Mouse (Mus musculus) CD4-positive, CD25-positive, alpha-beta regulatory T cell, adult 2 months (primary cell): ENCODE measurements at regions not wholly inside any gene's neighbourhood (a gene's known extent, or its start where the extent isn't known, plus 50 kb on each side); places are given as distances from the start of the nearest gene placed in this dataset.
A peak's percentile ranks its signal among the peaks of the same experiment; 100 is the strongest.
"Not testable (repeated sequence)": the region's sequence is repeated elsewhere in the genome, so short reads cannot be mapped to it uniquely, and the experiment has no call there.

Source experiments
- DNase-seq: peaks from one replicate; pipeline ENCODE4 v3.0.0-alpha.2; 2012; ENCODE audit warnings: low read depth, low spot score

DNA sequence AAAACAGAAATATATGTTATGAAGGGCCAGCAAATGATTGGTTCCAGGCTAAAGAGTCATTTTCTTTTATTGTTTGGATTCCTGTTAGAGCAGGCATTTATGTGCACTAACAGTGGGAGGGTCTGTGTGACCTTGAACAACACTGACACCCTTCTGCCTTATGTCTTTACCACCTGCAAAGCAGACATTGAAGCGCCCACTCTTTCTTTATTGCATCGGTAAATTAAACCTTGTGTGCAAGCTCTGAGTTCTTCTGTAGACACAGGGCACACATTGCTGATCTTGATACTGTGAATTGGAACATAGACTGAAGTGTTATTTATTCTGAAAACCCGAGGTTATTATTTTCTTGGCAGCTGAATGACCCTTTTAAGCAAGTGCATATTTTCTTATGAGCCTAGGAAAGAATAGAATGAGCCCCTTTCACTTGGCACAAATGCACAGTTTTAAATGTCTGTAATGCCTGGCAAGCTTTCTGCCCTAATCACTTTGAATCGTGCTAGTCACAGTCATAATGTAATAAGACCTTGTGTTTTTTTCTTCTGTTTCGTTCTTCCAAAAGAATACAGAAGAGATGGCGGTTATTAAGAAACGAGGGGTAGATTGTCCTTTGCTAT lies 125.1 kb upstream of the Cobl start:
- no peak for DNase-seq

DNA sequence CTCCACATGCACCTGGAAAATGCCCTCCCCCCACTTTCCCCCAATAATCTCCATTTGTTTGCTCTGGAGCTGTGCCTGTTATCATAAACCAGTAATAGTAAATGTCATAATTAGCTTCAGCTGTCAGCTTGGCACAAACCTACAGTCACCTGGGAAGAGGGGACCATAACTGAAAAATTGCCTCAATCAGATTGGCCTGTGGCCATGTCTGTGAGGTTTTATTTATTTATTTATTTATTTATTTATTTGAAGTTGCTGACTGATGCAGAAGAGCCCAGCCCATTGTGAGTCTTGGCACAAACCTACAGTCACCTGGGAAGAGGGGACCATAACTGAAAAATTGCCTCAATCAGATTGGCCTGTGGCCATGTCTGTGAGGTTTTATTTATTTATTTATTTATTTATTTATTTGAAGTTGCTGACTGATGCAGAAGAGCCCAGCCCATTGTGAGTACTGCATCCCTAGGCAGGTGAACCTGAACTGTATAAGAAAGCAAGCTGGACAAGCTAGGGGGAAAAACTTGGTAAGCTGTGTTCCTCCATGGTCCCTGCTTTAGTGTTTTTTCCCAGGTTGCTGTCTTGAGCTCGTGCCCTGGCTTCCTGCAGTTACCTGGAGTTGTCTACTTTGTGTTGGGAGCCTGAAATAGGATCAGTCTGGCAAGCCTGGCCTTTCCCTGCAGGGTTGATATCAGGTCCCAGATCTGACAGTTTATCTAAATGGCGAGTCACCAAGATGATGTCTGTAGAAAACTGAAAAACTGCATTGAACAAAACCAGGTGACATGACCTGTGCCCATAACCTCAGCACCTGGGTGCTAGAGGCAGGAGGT lies 120.3 kb upstream of the Cobl start:
- DNase-seq: not testable (repeated sequence)

DNA sequence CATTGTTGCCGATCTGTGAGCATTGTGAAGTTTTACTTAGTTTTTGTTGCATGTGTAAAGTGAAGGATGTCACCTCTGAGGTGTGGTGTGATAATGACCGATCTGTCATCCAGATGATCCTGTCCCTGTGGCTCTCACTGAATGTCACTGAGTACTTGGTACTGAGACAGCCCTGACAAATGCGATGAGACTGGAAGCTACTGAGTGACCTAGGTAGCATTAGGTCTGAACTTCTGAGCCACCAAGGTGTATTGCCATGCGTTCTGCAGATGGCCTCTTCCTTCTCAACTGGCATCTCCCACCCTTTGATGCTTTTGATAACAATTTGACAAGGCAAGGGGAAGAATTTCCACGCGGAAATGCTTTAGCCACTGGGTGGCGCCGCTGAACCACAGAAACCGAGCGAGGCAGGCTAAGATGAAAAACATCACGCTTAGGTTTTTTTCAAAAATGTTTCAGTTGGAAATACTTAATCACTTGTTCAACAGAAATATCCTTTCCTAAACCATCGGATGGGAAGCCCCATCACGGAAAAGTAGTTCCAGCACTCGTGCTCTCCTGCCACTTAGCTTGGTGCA lies 114.3 kb upstream of the Cobl start:
- no peak for DNase-seq

DNA sequence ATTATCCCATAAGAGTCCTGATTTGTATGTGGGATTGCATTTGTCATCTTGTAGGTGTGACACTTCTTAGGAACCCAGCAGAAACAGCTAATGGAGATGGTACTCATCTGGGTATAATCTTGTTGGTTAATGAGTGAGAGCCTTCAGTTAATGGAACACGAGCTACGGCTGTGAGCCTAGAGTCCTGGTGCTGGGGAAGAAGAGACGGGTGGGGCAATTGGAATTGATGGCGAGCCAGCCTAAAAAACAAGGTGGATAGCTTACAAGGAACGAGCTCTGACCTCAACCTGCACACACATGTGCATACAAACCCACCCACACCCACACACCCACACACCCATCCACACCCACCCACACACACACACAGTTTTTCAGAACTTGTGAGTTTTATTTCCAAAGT lies 94.9 kb upstream of the Cobl start:
- no peak for DNase-seq

DNA sequence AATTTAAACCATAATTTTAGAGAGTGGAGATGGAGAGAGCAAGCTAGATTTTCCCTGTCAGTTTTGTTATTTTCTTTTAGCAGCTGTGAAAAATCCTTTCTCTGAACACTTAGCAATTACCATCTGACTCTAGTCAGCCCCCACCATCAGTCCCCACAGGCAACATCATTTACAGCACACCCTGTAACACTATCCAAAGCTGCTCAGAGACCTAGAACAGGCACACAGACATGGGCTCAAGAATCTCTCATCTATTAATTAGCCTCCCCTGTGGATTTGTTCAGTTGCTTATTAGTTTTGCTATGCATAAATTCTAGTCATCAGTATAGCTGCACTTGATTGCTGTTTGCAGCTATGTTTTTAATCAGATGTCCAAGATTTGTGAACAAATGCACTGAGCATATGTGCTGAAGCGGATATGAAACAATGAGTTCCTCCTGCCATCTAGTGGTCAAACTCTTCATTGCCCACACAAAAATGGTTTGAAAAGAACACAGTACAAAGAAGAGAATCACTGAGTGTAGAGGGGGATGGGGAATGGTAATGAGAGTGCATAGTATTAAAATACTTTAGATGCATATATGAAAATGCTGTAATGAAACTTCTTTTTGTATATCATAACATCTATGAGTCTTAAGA lies 94.4 kb upstream of the Cobl start:
- peak; percentile 12 for DNase-seq

DNA sequence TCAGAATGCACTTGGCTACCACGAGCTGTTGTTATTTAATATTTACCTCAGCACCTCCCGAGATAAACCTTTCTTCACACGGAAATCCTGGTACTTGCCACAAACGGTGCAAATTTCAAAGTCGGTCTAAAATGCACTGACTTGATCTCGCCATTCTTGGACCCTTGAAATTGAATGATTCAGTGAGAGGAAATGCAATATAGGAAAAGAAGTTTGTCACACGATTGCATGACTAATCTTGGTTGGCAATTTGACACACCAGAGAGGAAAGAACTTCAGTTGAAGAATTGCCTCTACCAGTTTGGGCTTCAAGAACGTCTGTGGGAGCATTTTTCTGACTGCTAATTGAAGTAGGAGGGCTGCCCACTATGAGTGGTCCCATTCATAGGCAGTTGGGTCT lies 93.4 kb upstream of the Cobl start:
- no peak for DNase-seq

DNA sequence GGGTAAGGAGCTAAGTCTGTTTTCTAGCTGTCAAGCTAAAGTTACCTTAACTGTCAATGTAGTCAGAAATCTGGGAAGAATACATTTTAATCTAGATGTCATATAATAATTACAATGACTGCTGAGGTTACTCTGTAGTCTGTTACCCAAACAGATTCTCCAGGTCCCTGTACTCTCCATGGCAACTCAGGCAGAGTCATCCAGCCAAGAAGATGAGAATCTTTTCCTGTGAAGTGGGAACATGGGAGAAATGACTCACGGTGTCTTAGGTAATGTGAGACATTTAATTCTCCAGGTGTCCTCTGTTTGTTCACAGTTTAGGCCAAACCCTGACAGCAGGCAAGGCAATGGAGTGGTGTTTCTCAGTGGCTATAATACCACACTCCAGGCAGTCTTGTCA lies 81.0 kb upstream of the Cobl start:
- no peak for DNase-seq

DNA sequence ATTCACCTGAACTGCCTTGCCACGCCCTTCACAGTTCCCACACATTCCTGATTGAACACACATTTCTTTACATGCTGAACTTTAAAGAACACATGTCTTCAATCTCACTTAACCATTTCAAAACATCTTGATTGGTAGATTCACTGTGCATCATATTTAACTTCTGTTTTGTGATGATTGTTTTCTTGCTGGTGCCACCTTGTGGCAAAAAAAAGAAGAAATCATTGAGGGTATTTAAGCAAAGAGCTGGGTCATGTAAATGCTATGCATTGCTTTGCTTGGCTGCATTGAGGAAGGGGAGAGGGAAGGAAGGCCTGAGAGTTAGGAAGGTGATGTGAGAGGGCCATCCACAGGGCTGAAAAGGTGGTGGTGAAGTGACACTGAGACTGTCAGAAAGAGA lies 78.3 kb upstream of the Cobl start:
- no peak for DNase-seq

DNA sequence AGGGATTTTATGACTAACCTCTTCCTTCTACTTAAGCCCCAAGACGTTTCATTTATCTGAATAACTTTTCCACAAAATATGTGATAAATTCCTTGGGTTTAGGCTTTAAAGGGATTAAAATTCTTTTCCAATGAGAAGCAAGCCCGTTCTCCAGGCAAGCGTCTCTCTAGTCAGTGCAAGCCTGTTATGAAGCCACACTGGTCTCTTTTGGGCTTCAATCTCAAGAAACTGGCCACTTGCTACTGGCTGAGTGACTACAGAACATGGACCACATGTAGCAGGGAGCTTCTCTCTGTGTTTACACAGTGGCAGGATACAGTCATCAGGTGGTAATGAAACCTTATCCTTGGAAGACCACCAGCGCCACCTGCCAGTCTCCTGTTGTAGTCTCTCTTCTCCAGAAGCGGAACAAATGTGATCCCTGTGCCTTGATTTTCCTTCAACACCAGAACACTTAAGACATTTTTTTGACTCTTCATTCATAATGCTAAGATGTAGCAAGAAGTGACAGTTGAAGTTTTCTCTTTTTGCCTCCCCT lies 75.6 kb upstream of the Cobl start:
- no peak for DNase-seq

DNA sequence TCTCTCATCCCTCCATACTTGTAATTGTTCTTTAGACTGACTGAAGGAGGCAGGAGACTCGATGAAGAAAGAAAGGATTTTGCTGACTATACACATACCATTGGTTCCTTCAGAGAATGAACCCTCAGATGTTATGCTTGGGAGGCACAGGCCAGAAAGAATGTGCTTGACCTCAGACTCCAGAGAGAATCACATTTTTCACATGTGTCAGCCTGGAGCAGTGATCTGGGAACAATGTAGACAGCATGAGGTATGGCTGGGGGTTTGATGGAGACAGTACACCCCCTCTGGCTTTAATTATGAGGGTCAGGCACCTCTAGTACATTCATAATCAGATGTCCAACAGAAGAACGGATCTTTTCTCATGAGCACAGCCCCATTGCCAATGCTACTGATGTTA lies 70.3 kb upstream of the Cobl start:
- DNase-seq: no peak

DNA sequence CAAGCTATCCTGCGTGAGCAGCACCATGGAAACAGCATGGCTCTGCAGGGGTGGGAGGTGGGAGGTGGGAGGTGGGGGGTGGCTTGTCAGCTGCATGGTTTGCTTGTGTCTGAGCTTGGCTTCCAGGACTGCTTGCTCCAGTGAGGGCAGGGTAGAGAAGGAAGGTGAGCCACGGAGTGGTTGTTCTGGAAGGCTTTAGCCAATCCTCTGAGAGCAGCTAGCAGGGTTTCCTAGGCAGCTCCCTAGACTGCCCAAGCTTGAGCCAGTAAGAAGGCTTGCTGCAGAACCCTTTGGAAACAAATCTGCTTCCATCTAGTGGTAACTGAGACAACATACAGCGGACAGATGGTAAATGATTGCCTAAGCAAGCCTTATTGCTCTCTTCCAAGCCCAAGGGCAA lies 67.5 kb upstream of the Cobl start:
- DNase-seq: no peak

DNA sequence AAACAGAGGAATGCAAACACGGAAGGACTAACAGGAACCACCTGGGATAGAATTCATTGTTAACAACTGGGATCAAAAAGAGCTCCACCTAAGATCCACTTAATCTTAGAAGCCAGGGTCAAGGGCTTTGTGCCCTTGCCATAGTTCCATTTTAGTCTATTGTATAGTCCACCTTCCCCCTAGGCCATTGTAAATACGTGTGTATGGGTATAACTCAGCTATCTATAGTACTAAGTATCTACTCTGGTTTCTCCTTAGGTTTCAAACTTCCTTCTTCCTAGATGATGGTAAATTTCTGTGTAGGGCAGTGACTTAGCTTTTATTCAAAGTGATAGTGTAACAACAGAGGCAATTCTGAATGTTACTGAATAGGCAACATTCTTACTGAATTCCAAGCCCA lies 57.3 kb upstream of the Cobl start:
- DNase-seq: not testable (repeated sequence)

DNA sequence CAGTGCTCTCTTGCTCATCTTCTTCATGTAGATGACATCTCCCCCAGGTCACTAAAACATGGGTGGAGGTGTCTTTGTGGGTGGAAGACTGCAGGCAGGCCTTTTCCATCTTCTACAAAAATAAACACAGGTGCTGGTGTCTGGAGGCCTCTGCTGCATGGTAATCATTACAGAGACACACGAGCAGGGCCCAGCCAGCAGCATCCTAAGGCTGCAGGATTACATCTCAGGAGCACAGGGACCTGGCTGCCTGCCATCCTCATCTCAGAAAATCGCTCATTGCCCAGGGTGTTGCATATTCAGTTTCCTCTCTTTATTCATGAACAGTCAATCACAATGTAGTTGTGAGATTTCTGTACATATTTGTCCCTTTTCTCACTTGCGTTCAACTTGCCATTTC lies 56.5 kb upstream of the Cobl start:
- DNase-seq: no peak

DNA sequence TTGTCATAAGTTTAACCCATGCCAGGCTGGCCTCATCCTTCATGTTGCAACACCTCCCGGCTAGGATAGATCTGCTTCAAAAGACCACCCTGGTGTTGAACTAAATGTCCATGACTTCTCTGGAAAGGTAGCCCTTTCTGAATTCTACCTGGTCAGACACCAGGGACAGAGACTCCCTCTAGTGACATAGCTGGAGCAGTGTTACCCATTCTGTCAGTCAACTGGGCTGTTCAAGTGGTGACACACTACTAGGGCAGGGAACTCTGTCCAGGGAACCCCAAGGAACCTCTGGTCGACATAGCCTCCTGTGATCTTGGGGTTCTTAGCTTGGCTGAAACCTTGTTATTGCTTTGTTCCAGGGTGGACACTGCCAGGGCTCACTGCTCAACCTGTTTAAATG lies 51.6 kb upstream of the Cobl start:
- DNase-seq: no peak
